Comparison of ENCODE assay signal across 9 mouse cellular contexts in genomic region chr14:45453538-45454233, GRCm38 (mm10). TPM values are rescaled to one million over a fixed set of nuclear protein-coding genes. Genes with fewer than 3 reads are reported as not detected.
DNase-seq lines count a peak whose midpoint lies in the region; ATAC-seq and TF ChIP-seq lines count a peak whose summit lies in the region.
"Had no signal": no experiment of that assay in that cellular context is flagged by ENCODE, and none has a peak within 500 bp of the region (broad histone marks: within the 10 kb centered on the region; RNA-seq: fewer than 3 reads in every experiment).

No protein-coding gene starts in this region.

- TF ChIP-seq POLR2A in kidney, adult 2 months (IDR thresholded peaks at IDR 0.05; ENCODE audit: low read depth, low read length): no peak

- 69% methylated on average over 5 of the region's 5 CpGs for WGBS in forebrain, embryonic 11.5 days
- WGBS in forebrain, embryonic 16.5 days: 66% methylated on average over 5 of the region's 5 CpGs
- WGBS in kidney, adult 2 months: 51% methylated on average over 5 of the region's 5 CpGs
- 44% methylated on average over 5 of the region's 5 CpGs for WGBS in lung, embryonic 16.5 days

- no peak for TF ChIP-seq CTCF in kidney, adult 2 months (conservative IDR thresholded peaks at IDR 0.05; ENCODE audit: insufficient read depth, insufficient read length, low read depth, low read length)

- H3K4me3 ChIP-seq in forebrain, embryonic 11.5 days (ENCODE audit: low read depth, low read length): no peak overlapping the region
- H3K4me3 ChIP-seq in forebrain, embryonic 16.5 days (replicated peaks; ENCODE audit: low read length): no peak overlapping the region
- no peak overlapping the region for H3K4me3 ChIP-seq in ES-E14 (ENCODE audit: insufficient read depth in 1 of 2, low read depth in 1 of 2, low read length in 2 of 2, poor library complexity in 1 of 2, severe bottlenecking in 1 of 2)
- H3K4me3 ChIP-seq in kidney, adult 2 months (ENCODE audit: insufficient read depth, low read depth, low read length): no peak overlapping the region
- H3K4me3 ChIP-seq in lung, embryonic 16.5 days (ENCODE audit: low read length): no peak overlapping the region
- H3K4me3 ChIP-seq: myocyte had no signal

- no peak for ATAC-seq in forebrain, embryonic 11.5 days (replicated peaks; ENCODE audit: low FRiP score)
- ATAC-seq in forebrain, embryonic 16.5 days: no peak
- peak; percentile 75 for ATAC-seq in lung, embryonic 16.5 days (ENCODE audit: low read depth)

- no peaks in the 10 kb centered on the region for H3K36me3 ChIP-seq in forebrain, embryonic 11.5 days (ENCODE audit: control insufficient read depth, insufficient read depth, low read length)
- no peaks in the 10 kb centered on the region for H3K36me3 ChIP-seq in forebrain, embryonic 16.5 days (ENCODE audit: control insufficient read depth, insufficient read depth)
- H3K36me3 ChIP-seq in ES-E14 (ENCODE audit: control insufficient read depth, insufficient read depth, low read length, poor library complexity, severe bottlenecking): peaks cover 2% of the 10 kb centered on the region; the same call in 1 of the 2 replicates
- no peaks in the 10 kb centered on the region; the same call in 1 of the 2 replicates for H3K36me3 ChIP-seq in kidney, adult 2 months (ENCODE audit: control insufficient read depth, insufficient read depth, low read length)
- no peaks in the 10 kb centered on the region for H3K36me3 ChIP-seq in lung, embryonic 16.5 days (ENCODE audit: control insufficient read depth, insufficient read depth, low read length)

- H3K9ac ChIP-seq in forebrain, embryonic 11.5 days (ENCODE audit: low read length): no peak overlapping the region
- H3K9ac ChIP-seq in forebrain, embryonic 16.5 days (replicated peaks; ENCODE audit: low read depth, low read length): no peak overlapping the region
- H3K9ac ChIP-seq in ES-E14 (ENCODE audit: insufficient read depth, low read depth, low read length, poor library complexity, severe bottlenecking): 0 out of 2 replicates have a peak overlapping the region, but pooled peaks have one; percentile 10
- H3K9ac ChIP-seq in lung, embryonic 16.5 days (ENCODE audit: low read length): no peak overlapping the region

- no peak overlapping the region for H3K4me2 ChIP-seq in forebrain, embryonic 11.5 days (ENCODE audit: low read depth, low read length, severe bottlenecking)
- no peak overlapping the region for H3K4me2 ChIP-seq in forebrain, embryonic 16.5 days (ENCODE audit: low read length)
- no peak overlapping the region for H3K4me2 ChIP-seq in lung, embryonic 16.5 days (ENCODE audit: low read depth, low read length)

- in situ Hi-C loops in ES-E14 (cut with MboI; ENCODE audit: low sequenced_read_pairs in 2 of 2, unreplicated experiment in 2 of 2): no loop called here

- DNase-seq in forebrain, embryonic 11.5 days (ENCODE audit: low spot score): no peak
- no peak for DNase-seq in ES-E14 (ENCODE audit: low read depth, low spot score)
- DNase-seq in kidney, adult 2 months: peak; percentile 60
- DNase-seq in thymus, postnatal 0 days (ENCODE audit: low spot score): no peak
- no peak for DNase-seq in gastrocnemius, postnatal 25 days
- no peak for DNase-seq in ovary, postnatal 10 days (ENCODE audit: low spot score)

- no peaks in the 10 kb centered on the region for H3K9me3 ChIP-seq in forebrain, embryonic 11.5 days (ENCODE audit: control insufficient read depth, low read length)
- no peaks in the 10 kb centered on the region for H3K9me3 ChIP-seq in forebrain, embryonic 16.5 days (ENCODE audit: control insufficient read depth, low read length)
- no peaks in the 10 kb centered on the region for H3K9me3 ChIP-seq in ES-E14 (ENCODE audit: control insufficient read depth, insufficient read depth, low read depth, low read length)
- no peaks in the 10 kb centered on the region for H3K9me3 ChIP-seq in lung, embryonic 16.5 days (ENCODE audit: control insufficient read depth, low read length)

- H3K4me1 ChIP-seq in forebrain, embryonic 11.5 days (replicated peaks; ENCODE audit: control insufficient read depth, insufficient read depth, low read length): peaks cover 6% of the 10 kb centered on the region; the same call in 1 of the 2 replicates
- peaks cover 15% of the 10 kb centered on the region for H3K4me1 ChIP-seq in forebrain, embryonic 16.5 days (replicated peaks; ENCODE audit: control insufficient read depth, insufficient read depth, low read length)
- H3K4me1 ChIP-seq in ES-E14 (ENCODE audit: control insufficient read depth in 2 of 2, insufficient read depth in 2 of 2, low read length in 2 of 2, poor library complexity in 1 of 2): peaks cover 25 to 35% of the 10 kb centered on the region in 2 experiments
- H3K4me1 ChIP-seq in kidney, adult 2 months (ENCODE audit: control insufficient read depth, insufficient read depth, low read length): peaks cover 26% of the 10 kb centered on the region
- H3K4me1 ChIP-seq in lung, embryonic 16.5 days (replicated peaks; ENCODE audit: control insufficient read depth, insufficient read depth, low read length): peaks cover 21% of the 10 kb centered on the region

- H3K27me3 ChIP-seq in forebrain, embryonic 11.5 days (ENCODE audit: control insufficient read depth, insufficient read depth, low read length): no peaks in the 10 kb centered on the region
- no peaks in the 10 kb centered on the region for H3K27me3 ChIP-seq in forebrain, embryonic 16.5 days (replicated peaks; ENCODE audit: control insufficient read depth, insufficient read depth, low read length)
- no peaks in the 10 kb centered on the region for H3K27me3 ChIP-seq in kidney, adult 2 months (replicated peaks; ENCODE audit: control insufficient read depth, insufficient read depth, low read length)
- no peaks in the 10 kb centered on the region for H3K27me3 ChIP-seq in lung, embryonic 16.5 days (ENCODE audit: control insufficient read depth, insufficient read depth, low read depth, low read length)

- peak overlapping the region; percentile 18; the same call in 1 of the 2 replicates for H3K27ac ChIP-seq in forebrain, embryonic 11.5 days (ENCODE audit: low read depth, low read length)
- H3K27ac ChIP-seq in forebrain, embryonic 16.5 days (ENCODE audit: low read length): no peak overlapping the region
- peak overlapping the region; percentile 40; the same call in 1 of the 2 replicates for H3K27ac ChIP-seq in ES-E14 (ENCODE audit: insufficient read depth, low read depth, low read length, poor library complexity, severe bottlenecking)
- H3K27ac ChIP-seq in kidney, adult 2 months (ENCODE audit: insufficient read depth, low read depth, low read length): peak overlapping the region; percentile 93
- peak overlapping the region; percentile 81 for H3K27ac ChIP-seq in lung, embryonic 16.5 days (ENCODE audit: low read length)

TF ChIP-seq in ES-E14, 5 proteins besides CTCF, POLR2A, EP300 and RAD21:
- no peak for TF ChIP-seq MAFK (IDR thresholded peaks at IDR 0.05; ENCODE audit: insufficient read depth, low read depth, low read length)
- no peak for TF ChIP-seq ZC3H11A (IDR thresholded peaks at IDR 0.05; ENCODE audit: borderline replicate concordance, low read depth, low read length)
- TF ChIP-seq HCFC1 (IDR thresholded peaks at IDR 0.05; ENCODE audit: borderline replicate concordance, insufficient read depth, low read length): no peak
- TF ChIP-seq CHD2 (IDR thresholded peaks at IDR 0.05; ENCODE audit: low read depth, low read length): no peak
- no peak for TF ChIP-seq ZNF384 (IDR thresholded peaks at IDR 0.05; ENCODE audit: low read depth, low read length)

RNA-seq across cellular contexts. Expression of gene Gnpnat1, which starts 49.0 kb away (rescaled TPM):
- polyA plus RNA-seq in forebrain, embryonic 11.5 days (2014; fragmentation: Nextera tagmentation; extraction: Ambion mirVana): 33.7 and 33.8 TPM in 2 replicates
- polyA plus RNA-seq in forebrain, embryonic 16.5 days (2015; fragmentation: Nextera tagmentation; extraction: Ambion mirVana): 24.8 and 27.2 TPM in 2 replicates
- total RNA-seq in ES-E14 (2012; rRNA removed): 26.8 and 36.5 TPM in 2 replicates
- polyA plus RNA-seq in kidney, adult 2 months (2012; rRNA removed): 8.0 and 10.1 TPM in 2 replicates
- 43.6 and 45.4 TPM in 2 replicates for polyA plus RNA-seq in lung, embryonic 16.5 days (2015; fragmentation: Nextera tagmentation; extraction: Ambion mirVana)
- 30.3 and 40.1 TPM in 2 replicates for polyA plus RNA-seq in thymus, postnatal 0 days (2015; fragmentation: Nextera tagmentation; extraction: Ambion mirVana)
- 1 to 10 TPM; 9.2 to 9.7 TPM for total RNA-seq in gastrocnemius, postnatal 25 days (2021)
